Mouse (Mus musculus): ENCODE measurements at regions not wholly inside any gene's neighbourhood (a gene's known extent, or its start where the extent isn't known, plus 50 kb on each side); places are given as distances from the start of the nearest gene placed in this dataset.
"Not testable (repeated sequence)": the region's sequence is repeated elsewhere in the genome, so short reads cannot be mapped to it uniquely, and the experiment has no call there.

- CTCF ChIA-PET: no interaction called here
- in situ Hi-C loops (cut with MboI; ENCODE audit: low pct_unique_long_range_greater_than_20kb): no loop called here
- no peak for ATAC-seq
Observed at GRCm38 (mm10) chr16:31560426-31560825, 102.8 kb upstream of the Dlg1 start.

DNA sequence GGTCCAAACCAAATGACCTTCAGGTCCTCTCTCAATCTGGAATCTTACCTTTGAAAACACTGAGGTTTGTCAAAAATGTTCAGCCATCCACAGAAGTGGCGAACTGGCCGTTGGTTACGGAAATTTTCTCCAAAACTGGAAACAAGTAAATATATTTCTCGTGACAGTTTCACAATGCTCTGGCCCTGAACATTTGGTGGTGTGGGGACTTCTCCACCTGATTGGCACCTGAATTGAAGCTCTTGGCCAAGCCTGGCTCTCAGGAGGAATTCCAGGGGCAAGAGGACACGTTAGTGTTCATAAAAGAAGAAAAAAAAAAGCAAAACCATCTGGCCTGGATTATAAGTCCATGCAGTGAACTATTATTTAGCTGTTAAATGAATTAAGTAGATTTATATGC is 98.3 kb upstream of the Dlg1 start:
- H3K27me3 ChIP-seq: no peaks in the 10 kb centered on the region
- TF ChIP-seq CTCF (IDR thresholded peaks at IDR 0.05): no peak
- ChIA-PET POLR2A (interaction anchor here (0.6 kb wide), 1 partner anchor 13 kb away, joined by 3 read pairs; no protein-coding TSS in a partner anchor), CTCF (no interaction called here)
- in situ Hi-C loops (cut with MboI; ENCODE audit: low pct_unique_long_range_greater_than_20kb): no loop called here
- ATAC-seq (no peak), DNase-seq (ENCODE audit: low read depth, low spot score) (no peak)

More at GRCm38 (mm10) chr16:31560426-31560825, 102.8 kb upstream of the Dlg1 start:
- no peak for DNase-seq (ENCODE audit: low read depth, low spot score)
- no peak for TF ChIP-seq CTCF (IDR thresholded peaks at IDR 0.05)
- no peaks in the 10 kb centered on the region for H3K27me3 ChIP-seq
- POLR2A ChIA-PET: no interaction called here

DNA sequence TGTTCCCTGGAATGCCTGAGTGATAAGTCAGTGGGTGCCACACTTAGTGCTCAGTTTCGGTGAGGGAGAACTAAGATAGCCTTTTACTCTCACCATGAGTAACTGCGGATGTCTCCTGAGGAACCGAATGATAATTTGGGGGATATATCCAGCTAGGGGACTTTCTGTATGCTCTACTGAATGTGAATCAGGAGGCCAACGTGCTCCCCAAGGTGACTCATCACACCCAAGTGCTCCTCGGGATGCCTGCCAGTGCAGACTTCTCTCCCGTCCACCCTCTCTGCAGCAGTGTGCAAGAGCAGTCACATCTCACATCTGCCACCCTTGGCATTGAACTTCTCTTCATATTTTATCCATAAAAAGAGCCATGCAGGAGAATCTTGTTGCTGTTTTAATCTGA is 94.9 kb upstream of the Dlg1 start:
- ChIA-PET CTCF (no interaction called here), POLR2A (no interaction called here)
- in situ Hi-C loops (cut with MboI; ENCODE audit: low pct_unique_long_range_greater_than_20kb): no loop called here
- ATAC-seq: no peak
- H3K27me3 ChIP-seq: no peaks in the 10 kb centered on the region
- DNase-seq (ENCODE audit: low read depth, low spot score): no peak
- no peak for TF ChIP-seq CTCF (IDR thresholded peaks at IDR 0.05)

DNA sequence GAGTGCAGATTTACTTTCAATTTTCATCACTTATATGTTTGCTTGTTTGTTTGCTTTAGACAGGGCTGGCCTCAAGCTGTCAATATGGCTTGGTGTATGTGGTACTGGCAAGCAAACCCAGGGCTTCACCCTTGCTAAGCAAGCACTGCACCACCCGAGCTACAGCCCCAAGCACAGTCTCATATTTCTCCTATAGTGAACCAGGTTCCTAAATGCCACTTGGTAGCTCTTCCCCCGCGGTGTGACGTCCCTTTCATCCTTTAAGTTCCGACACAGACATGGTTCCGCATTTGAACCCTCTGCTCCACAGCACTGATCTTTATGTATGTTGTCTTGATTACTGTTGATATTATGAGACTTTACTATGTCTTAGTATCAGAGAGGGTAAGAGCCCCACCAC is 93.4 kb upstream of the Dlg1 start:
- CTCF ChIA-PET: no interaction called here

DNA sequence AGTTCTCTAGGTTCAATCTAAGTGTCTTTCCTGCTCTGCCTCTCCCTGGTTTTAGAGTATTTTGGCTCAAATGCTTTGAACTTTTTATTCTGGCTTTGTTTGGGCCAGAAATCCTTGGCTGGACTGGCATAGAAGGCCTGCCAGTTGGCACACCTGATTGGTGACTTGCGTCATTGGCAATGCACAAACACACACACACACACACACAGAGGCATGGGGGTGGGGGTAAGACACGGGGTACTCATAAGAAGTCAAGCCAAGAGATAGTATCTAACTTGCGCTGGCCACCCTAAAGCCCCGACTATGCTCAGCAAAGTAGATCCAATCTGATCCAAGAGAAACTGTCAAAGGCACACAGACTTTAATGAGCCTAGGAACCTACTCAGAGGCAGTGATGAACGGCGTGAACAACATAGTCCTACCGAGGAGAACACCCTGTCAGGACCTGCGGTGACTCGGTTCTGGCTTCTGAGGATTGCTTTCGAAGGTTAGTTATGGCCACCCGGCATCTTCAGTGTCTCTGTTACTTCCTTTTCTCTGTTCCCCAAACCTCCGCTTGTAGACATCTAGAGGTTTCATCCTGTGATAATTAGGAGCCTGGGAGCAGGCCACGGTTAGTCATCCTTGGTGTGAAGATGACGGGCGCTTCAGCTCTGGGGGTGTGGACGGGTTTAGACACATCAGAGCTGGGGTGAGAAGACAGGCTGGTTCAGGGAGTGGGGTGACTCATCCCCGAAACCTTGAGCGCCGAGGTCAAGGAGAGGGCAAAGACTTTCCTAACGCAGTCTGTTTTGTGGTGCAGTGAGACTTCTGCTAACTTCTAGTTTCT is 92.7 kb upstream of the Dlg1 start:
- no peaks in the 10 kb centered on the region for H3K27me3 ChIP-seq
- in situ Hi-C loops (cut with MboI; ENCODE audit: low pct_unique_long_range_greater_than_20kb): no loop called here
- POLR2A ChIA-PET: interaction anchor here (0.6 kb wide), 2 partner anchors 29 to 207 kb away, joined by 3 read pairs; no protein-coding TSS in a partner anchor
- no peak for TF ChIP-seq CTCF (IDR thresholded peaks at IDR 0.05)
- no peak for ATAC-seq
- CTCF ChIA-PET: no interaction called here
- no peak for DNase-seq (ENCODE audit: low read depth, low spot score)

More for the DNA sequence above, 93.4 kb upstream of the Dlg1 start:
- TF ChIP-seq CTCF (IDR thresholded peaks at IDR 0.05): no peak
- no peak for DNase-seq (ENCODE audit: low read depth, low spot score)
- POLR2A ChIA-PET: interaction anchor here (0.6 kb wide), 1 partner anchor 208 kb away, joined by 3 read pairs; no protein-coding TSS in a partner anchor
- no peak for ATAC-seq
- H3K27me3 ChIP-seq: no peaks in the 10 kb centered on the region
- in situ Hi-C loops (cut with MboI; ENCODE audit: low pct_unique_long_range_greater_than_20kb): no loop called here

- CTCF ChIA-PET: interaction anchor here (1.7 kb wide), 1 partner anchor 16 kb away, joined by 4 read pairs; no protein-coding TSS in a partner anchor
- in situ Hi-C loops (cut with MboI; ENCODE audit: low pct_unique_long_range_greater_than_20kb); POLR2A ChIA-PET; H3K27me3 ChIP-seq; ATAC-seq; DNase-seq (ENCODE audit: low read depth, low spot score): not testable (repeated sequence)
Observed at GRCm38 (mm10) chr16:31573833-31574232, 89.4 kb upstream of the Dlg1 start.

- POLR2A ChIA-PET; DNase-seq (ENCODE audit: low read depth, low spot score); H3K27me3 ChIP-seq; ATAC-seq; in situ Hi-C loops (cut with MboI; ENCODE audit: low pct_unique_long_range_greater_than_20kb): not testable (repeated sequence)
- CTCF ChIA-PET: interaction anchor here (0.9 kb wide), 1 partner anchor 36 kb away, joined by 3 read pairs; no protein-coding TSS in a partner anchor
Observed at GRCm38 (mm10) chr16:31575646-31576045, 87.6 kb upstream of the Dlg1 start.

DNA sequence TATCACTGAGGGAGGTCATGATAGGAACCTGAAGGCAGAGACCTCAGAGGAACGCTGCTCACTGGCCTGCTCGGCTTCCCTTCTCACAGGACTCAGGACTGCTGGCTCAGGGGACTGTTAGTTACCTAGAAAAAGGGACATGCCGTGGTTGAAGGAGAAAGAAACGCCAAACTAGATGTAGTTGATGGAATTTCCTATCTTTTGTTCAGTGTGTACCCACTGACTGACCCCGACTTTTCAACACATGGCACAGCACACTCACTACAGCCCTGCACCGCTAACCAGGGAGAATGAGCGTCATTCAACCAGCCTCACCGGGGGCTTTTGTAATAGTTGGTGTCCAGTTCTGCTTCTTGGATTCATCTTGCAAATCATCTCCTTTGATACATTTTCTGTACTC is 86.8 kb upstream of the Dlg1 start:
- no peak for TF ChIP-seq CTCF (IDR thresholded peaks at IDR 0.05)
- in situ Hi-C loops (cut with MboI; ENCODE audit: low pct_unique_long_range_greater_than_20kb): no loop called here

DNA sequence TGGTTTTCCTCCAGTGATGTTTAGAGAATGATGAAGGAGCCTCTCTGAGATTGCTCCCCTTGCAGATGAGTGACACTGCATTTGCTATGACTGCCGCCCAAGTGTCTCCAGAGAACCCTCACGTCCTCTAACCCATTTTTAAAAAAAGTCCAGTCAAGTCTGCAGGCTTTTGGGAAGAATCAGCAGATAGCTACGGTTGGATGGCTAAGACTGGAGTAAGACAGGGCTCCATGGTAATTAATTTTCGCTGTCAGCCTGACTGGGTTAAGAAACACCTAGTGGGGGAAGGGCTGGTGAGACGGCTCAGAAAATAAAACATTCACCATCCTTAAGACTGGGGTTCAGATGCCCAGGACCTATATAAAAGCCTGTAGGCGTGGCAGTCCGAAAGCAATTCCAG is 85.9 kb upstream of the Dlg1 start:
- CTCF ChIA-PET: no interaction called here
- in situ Hi-C loops (cut with MboI; ENCODE audit: low pct_unique_long_range_greater_than_20kb): no loop called here
- DNase-seq (ENCODE audit: low read depth, low spot score) (no peak), ATAC-seq (no peak)
- H3K27me3 ChIP-seq: no peaks in the 10 kb centered on the region
- POLR2A ChIA-PET: no interaction called here
- no peak for TF ChIP-seq CTCF (IDR thresholded peaks at IDR 0.05)

More for the DNA sequence above, 86.8 kb upstream of the Dlg1 start:
- no peak for ATAC-seq
- POLR2A ChIA-PET: no interaction called here
- CTCF ChIA-PET: no interaction called here
- DNase-seq (ENCODE audit: low read depth, low spot score): no peak
- no peaks in the 10 kb centered on the region for H3K27me3 ChIP-seq

DNA sequence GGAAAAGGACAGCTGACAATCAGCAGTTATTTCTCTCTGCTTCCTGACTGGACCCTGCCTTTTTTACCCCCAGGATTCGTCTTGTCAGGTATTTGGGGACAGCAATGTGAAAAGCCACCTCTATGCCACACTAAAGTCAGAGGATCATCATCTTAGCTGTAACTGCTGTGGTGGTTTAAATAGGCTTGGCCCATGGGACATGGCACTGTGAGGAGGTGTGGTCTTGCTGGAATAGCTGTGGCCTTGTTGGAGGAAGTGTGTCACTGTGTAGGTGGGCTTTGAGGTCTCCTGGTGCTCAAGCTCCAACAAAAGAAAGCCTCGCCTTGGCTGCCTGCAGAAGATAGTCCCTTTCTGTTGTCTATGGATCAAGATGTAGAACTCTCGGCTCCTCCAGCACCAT is 83.9 kb upstream of the Dlg1 start:
- ChIA-PET POLR2A (no interaction called here), CTCF (no interaction called here)
- no peak for TF ChIP-seq CTCF (IDR thresholded peaks at IDR 0.05)
- in situ Hi-C loops (cut with MboI; ENCODE audit: low pct_unique_long_range_greater_than_20kb): no loop called here
- no peaks in the 10 kb centered on the region for H3K27me3 ChIP-seq
- DNase-seq (ENCODE audit: low read depth, low spot score): no peak
- ATAC-seq: no peak

GRCm38 (mm10) chr16:31580779-31581178 is 82.5 kb upstream of the Dlg1 start:
- H3K27me3 ChIP-seq: no peaks in the 10 kb centered on the region
- no peak for DNase-seq (ENCODE audit: low read depth, low spot score)
- ChIA-PET CTCF (no interaction called here), POLR2A (no interaction called here)
- in situ Hi-C loops (cut with MboI; ENCODE audit: low pct_unique_long_range_greater_than_20kb): no loop called here
- ATAC-seq: no peak
- TF ChIP-seq CTCF (IDR thresholded peaks at IDR 0.05): no peak

GRCm38 (mm10) chr16:31582885-31583284 is 80.4 kb upstream of the Dlg1 start:
- ATAC-seq (no peak), DNase-seq (ENCODE audit: low read depth, low spot score) (no peak)
- in situ Hi-C loops (cut with MboI; ENCODE audit: low pct_unique_long_range_greater_than_20kb): no loop called here
- no peaks in the 10 kb centered on the region for H3K27me3 ChIP-seq
- no peak for TF ChIP-seq CTCF (IDR thresholded peaks at IDR 0.05)
- ChIA-PET CTCF (no interaction called here), POLR2A (no interaction called here)
